Mouse (Mus musculus): ENCODE data around the gene H2afj.

DNA sequence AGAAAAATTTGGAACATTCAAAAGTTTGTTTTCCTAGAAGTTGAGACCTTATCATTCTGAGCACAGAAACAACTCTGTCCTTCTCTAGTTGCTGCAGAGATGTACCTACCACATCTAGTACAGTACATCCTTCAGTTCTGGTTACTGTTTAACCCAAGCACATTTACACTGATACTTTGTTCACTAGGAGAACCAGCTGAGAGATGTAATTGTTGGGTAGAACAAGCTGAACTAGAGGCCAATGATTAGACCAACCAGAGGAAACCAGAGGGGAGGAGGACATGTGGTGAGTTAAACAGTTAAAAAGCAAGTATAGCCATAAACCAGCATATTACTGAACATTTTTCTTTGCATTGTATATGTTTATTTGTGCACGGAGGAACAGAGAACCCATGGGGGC lies 31.7 kb upstream of the H2afj start:
- TF ChIP-seq CTCF (IDR thresholded peaks at IDR 0.05; ENCODE audit: extremely low read depth, insufficient read depth, low read length): no peak
- no peak for TF ChIP-seq POLR2A (IDR thresholded peaks at IDR 0.05; ENCODE audit: extremely low read depth, insufficient read depth, low read length)
